Mouse (Mus musculus) liver, adult 2 months (tissue): ENCODE measurements around the gene Fkbp6.

Experiments
- CTCF ChIP-seq: fragments of 200-500 bp; IDR thresholded peaks from 2 replicates; pipeline ENCODE4 v1.5.1; 2011; ENCODE audit warnings: low read depth, low read length, control low read depth
- POLR2A ChIP-seq: fragments of 200-500 bp; IDR thresholded peaks from 2 replicates; pipeline ENCODE4 v1.6.1; 2011; ENCODE audit warnings: low read length, control low read depth; ENCODE audit not compliant: insufficient read depth; ENCODE audit errors: extremely low read depth

DNA sequence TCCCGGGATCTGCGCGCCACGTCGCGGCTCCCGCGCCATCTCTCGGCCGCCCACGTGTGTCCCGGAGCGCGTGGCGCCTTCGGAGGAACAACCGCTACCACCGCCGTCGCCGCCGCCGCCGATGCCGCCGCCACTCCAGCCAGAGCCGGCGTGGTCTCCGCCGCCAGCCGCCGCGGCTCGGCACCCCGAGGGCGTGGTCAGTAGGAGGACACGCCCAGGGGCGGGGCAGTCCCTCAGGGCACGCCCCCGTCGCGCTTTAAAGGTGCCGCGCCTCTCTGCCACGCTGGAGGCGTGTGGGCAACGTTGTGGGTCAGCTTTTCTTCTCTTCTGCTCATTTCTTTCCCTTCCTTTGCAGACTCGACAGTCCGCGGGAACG, 98.8 kb downstream of the Fkbp6 start, which contains the start of gene Fzd9:
- TF ChIP-seq CTCF (no peak), POLR2A (no peak)
